Mouse (Mus musculus): ENCODE data around the gene Caap1.

Caap1 gene

DNA sequence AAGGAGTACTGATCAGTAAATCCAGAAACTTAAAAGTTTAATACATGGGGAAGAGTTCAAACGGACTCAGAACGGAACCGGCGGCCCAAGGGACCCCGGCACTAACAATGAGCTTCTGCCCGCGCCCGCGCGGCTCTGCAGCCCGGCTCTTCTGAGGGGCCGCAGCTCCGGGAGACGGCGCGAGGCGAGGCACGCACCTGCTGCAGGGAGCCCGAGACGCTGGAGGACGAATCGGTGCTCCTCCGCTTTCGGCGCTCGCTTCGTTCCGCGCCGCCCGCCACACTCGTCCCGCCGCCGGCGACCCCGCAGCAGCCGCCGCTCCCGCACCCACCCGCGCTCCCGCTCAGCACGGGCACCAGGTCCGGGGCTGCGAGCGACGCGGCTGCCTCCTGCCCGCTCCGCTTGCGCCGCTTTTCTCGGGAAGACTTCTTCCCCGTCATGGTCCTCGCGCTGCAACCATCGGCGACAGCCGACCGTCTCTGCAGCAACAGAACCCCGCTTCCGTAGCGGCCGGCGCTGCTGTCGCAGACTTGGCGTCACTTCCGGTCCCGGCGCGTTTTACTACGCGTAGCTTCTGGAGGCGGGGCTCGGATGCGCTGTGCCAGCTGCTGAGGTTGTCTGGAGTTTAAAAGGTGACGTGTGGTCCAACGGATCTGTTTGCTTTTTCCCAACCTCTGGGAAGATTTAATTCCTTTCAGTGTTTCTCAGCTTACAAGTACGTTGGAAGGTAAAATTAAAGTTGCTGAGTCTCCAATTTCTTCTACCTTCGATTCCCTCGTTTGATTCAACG is at the start of gene Caap1, which contains the start of gene Gm10306:
Caap1 (minus strand) TSS at position 532 of the 790 bp plus-strand sequence.
Gm10306 (plus strand) TSS at position 282 of the 790 bp plus-strand sequence.
- peak; percentile 97 for ATAC-seq (ENCODE audit: low TSS enrichment)

DNA sequence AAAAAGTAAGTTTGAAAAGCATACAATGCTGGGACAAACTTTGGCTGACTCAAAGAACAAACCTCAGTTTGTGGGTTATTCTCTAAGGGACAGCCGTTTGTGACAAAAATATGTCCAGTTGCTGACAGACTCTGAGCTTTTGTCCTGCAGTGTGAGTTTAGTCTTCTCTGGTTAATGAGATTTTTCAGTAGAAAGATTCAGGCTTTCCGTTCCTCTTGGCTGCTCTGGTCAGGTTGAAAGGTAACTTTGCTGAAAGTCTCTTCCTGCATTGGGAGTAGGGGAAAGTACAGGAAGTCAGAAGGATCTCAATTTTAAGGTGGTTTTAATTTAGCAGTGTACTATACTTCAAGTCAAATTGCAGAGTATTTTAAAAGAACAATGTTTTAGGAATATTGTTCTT is 49.0 kb upstream of the Caap1 start:
- no peak for ATAC-seq (ENCODE audit: low TSS enrichment)

DNA sequence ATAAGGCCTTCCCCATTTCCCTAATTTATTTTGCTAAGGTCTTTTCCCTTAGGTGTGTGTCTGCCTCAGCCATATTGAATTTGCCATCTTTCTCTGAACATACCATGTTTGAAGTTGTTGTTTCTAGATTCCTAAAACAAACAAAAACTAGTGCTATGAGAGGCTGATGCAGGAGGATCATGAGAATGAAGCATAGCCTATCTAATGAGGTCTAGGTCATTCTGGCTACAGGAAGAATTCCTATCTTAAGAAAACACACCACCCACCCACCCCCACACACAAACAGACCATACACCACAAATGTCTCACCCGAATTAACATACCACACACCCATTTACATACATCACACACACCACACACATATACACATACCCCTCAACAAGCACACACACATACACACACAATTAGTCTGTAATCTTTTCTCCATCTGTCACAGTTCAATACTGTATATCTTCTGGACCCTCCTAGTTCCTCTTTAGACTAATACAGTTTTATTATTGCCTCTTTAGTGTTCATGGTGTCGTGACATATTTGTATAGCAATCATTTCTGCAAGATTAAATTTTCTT is 47.9 kb upstream of the Caap1 start:
- no peak for ATAC-seq (ENCODE audit: low TSS enrichment)

DNA sequence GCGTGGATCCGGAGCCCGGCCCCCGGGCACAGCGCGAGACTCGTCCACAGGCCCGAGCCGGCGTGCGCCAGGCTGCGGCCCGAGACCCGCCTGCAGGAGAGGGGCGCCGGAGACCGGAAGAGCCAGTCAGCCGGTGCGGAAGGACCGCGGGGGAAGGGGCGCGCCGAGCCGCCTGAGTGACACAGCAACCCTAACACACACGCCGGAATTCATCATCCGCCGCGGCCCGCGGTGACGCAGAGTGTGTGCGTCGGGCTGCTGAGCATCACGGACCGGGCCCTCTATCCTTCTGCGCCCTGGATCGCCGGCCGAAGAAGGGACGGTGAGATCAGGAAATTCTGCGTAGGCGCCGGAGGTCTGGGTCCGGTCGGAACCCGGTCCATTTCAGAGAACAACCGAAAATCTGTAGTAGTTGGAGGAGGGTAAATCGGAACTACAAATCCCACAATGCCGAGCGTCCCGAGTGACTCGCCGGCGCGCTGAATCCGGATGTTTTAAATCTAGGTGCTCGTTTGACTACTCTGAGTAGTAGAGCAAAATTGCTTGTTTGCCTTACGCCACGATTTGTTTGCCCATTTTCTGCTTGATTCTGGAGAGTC is 46.5 kb upstream of the Caap1 start, which contains the start of gene Plaa:
Plaa (minus strand) TSS at position 214 of the 599 bp plus-strand sequence.
- peak; percentile 99 for ATAC-seq (ENCODE audit: low TSS enrichment)

DNA sequence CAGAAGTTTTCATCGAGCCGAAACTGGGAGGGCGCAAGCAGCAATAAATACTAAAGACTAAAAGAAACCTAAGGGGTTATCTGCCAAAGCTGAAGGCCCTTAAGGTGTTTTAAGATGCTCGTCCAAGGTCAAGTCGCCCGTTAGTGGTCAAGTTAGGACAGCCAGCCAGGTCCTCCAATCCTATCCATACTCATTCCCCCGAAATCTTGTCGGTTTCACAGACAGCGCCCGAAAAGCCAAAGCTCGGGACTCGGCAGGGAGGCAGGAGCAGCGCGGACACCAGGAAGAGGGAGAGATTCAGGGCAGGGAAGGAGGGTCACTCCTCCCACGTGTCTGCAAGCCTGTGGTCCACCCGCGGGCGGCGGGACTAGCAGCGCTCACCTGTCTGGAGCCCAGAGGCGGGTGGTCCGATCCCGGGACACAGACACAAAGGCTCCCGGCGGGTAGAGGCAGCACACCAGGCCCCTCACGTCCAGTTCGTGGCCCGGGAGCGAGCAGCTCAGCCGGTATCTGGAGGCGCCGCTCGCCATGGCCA is 46.0 kb upstream of the Caap1 start:
- ATAC-seq (ENCODE audit: low TSS enrichment) = peak; percentile 62; the same call in 1 of the 2 replicates

DNA sequence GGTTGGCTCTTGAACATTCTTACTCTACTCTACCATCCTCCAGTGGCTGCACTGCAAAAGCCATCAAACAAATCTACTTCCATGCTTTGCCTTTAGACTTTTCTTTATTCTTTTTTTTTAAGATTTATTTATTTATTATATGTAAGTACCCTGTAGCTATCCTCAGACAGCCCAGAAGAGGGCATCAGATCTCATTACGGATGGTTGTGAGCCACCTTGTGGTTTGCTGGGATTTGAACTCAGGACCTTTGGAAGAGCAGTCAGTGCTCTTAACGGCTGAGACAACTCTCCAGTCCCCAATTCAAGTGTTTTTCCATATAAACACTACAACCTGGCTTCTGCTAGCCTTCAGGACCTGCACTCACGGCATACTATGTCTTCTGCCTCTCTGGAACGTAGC is 44.8 kb upstream of the Caap1 start:
- no peak for ATAC-seq (ENCODE audit: low TSS enrichment)

DNA sequence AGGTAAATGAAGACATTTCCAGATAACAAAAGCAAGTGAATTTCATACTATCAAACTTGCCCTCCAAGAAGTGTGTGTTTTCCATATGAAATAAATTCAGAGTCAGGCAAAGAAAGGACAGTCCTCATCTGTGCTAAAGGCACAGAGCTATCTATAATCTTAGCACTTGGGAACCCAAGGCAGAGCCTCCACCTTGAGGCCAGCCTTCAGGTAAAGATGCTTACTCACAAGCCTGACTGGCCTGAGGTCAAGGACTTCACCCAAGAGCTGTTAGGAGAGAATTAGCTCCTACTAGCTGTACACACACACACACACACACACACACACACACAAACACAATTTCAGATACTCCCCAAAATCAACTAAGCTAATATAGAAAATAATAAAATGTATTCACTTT is 36.1 kb upstream of the Caap1 start:
- ATAC-seq (ENCODE audit: low TSS enrichment) = no peak

DNA sequence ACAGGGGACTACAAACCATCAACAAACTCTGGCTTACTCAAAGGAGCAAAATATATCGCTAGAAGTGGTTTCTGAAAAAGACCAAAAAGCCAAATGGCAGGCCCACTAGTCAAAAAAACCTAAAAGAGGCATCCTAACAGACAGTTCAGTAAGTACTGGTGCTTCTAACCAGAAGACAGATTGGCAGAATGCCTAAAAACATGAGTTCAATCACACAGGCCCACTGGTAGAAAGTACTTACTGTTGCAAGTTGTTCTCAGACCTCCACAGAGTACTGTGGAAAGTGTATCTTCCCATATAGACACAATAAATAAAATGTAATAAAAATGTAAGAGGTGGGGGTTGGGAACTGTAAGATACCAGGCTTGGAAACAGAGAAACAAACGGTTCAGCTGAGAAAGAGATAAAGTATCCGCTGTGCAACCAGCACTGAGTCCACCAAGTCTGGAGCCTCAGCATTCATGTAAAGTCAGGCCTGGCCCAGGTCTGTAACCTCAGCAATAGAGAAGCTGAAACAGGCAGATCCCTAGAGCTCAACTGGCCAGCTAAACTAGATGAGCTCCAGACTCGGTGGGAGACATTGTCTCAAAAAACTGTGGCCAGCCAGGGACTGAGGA is 35.3 kb upstream of the Caap1 start:
- no peak for ATAC-seq (ENCODE audit: low TSS enrichment)

DNA sequence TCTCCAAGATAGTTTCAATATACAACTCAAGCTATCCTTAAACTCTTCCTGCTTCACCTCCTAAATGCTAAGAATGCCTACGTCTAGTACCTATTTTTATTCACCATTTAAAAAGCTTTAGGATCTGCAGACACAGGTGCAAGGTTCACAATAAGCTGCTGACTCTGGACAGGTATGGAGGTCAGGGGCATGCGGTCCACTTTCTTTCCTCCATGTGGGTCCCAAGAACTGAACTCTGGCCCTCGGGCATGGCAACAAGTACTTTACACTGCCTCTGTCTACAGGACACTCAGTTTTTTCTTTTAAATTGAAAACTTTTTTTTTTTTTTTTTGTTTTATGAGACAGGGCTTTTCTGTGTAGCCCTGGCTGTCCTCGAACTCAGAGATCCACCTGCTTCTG is 16.1 kb upstream of the Caap1 start:
- no peak for ATAC-seq (ENCODE audit: low TSS enrichment)

DNA sequence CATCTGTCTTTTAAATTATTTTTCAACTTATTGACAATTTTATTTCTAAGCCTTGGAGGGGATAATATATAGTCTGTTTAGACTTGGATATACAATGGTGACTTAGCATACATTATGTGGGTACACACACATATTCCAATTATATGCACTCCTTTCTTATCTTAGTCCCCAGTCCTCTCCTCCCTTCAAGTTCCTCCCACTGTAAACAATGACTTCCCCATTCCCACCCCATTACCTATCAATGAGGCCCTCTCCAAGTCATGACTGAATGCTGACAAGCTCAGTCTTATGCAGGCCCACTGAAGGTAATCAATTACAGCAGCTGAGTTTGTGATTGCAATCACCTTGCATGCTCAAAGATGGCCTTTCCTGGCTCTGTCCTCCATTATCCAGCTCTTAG is 7.7 kb upstream of the Caap1 start:
- ATAC-seq (ENCODE audit: low TSS enrichment) = no peak

DNA sequence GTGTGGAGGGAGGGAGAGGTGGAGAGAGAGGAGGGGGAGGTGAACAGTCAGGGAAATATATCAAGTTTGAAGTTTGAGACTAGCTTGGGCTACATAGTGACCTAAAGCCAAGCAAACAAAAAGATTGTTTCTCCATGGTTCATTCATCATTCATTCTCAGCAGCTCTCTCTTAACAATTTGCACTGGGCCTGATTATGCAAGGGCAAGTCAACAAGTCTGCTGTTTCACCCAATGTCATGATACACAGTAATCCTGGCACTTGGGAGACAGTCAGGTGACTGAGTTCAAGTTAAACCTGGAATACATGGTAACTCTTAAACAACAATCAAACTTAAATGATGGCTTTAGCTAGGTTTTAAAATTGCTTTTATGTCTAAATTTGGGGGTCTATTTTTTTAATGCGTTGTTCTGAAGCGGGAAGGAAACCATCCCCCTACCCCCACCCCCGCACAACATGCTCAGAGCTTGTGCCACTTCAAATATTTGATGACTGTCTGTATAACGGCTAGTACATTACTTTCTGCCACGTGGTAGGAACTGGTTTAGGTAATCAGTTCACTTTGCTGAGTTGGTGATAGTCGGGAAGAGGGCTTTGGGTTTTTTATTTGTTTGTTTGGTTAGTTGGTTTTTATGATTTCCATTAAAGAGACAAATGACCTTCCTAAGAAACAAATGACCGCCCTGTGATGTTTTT is 5.5 kb upstream of the Caap1 start:
- no peak for ATAC-seq (ENCODE audit: low TSS enrichment)

DNA sequence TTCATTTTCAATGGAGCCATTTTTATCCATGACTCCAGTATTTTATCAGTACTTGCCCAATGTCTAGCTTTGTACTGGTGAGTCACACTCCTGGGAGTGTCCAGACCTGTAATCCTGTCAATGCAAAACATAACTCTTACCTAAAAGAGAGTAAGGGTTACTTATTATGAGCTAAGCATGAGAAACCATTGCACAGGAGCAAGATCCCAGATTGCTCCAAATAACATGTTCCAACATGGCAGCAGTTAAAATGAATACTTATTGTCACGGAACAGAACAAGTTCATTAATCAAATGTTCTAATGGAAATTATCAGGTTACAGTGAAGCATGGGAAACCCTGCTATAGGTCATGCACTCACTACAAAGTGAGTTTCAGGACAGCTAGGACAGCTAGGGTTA is 3.7 kb upstream of the Caap1 start:
- ATAC-seq (ENCODE audit: low TSS enrichment) = no peak

DNA sequence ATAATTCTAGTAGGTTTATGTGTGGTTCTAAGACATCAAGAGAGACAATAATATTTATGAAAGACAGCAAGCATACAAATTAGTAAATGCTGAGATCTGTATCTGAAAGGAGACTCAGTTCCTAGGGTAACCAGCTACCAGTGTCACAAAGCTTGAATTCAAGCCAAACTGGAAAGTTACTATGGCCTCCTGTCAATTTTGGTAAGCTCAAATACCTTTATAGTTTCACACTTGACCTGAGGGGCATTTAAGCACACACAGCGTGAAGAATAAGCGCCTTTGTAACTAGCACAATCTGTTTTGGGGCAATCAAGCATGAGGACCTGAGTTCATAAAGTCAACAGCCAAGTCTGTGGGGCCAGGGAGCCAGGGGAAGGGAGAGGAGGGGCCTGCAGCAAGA is 2.7 kb upstream of the Caap1 start:
- no peak for ATAC-seq (ENCODE audit: low TSS enrichment)

DNA sequence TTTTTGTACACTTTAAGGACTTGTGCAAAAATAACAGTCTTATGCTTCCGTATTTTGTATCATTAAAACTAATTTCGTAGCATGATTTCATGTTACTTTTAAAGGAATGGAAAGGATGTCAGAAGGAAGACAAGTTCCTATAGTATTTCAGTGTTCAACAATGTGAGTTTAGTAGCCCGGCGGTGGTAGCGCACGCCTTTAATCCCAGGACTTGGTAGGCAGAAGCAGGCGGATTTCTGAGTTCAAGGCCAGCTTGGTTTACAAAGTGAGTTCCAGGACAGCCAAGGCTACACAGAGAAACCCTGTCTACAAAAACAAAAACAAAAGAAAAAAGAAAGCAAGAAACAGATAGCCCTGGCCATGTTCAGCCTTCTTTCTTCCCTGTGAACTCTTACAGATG is 549 bp upstream of the Caap1 start:
- ATAC-seq (ENCODE audit: low TSS enrichment) = no peak

DNA sequence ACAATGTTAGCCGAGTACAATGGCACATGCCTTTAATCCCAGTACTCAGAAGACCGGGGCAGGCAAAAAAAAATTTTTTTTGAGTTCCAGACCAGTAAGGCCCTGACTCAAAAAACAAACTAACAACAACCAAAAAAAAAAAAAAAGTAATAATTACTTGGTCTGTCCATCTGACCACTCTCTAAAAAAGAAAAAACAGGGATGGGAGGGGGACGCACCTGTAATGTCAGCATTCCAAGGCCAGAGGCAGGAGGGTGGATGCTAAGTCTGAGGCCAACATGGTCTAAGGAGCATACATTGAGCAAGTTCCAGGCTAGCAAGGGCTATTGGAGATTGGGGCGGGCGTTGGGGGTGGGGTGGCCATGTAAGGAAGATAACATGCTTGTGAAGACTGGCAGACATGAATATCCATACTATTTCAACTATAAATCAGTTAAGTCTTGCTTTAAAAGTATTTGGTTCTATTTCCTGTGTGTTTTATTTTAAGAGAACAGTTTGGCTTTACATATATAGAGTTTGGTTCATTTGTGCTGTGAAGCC is 1.6 kb downstream of the Caap1 start:
- no peak for ATAC-seq (ENCODE audit: low TSS enrichment)

DNA sequence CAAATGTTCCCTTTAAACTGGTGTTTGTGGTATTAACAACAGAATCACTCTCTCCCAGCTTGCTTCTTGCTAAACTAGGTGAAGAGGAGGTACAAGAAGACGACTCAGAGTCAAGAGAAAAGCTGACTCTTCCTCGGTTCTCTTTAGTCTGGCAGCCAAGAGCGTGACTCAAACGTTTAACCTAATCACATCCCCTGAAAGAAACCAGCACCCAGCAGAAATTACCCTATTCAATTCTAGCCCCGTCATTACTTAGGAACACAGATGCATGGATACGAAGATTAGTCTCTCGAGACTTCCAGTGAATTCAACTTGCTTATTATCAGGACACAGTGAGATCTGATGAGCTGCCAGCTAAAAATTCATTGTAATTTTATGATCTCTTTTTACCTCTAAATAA is 12.3 kb downstream of the Caap1 start:
- ATAC-seq (ENCODE audit: low TSS enrichment) = 0 out of 2 replicates have a peak, but pooled peaks have one; percentile 13

DNA sequence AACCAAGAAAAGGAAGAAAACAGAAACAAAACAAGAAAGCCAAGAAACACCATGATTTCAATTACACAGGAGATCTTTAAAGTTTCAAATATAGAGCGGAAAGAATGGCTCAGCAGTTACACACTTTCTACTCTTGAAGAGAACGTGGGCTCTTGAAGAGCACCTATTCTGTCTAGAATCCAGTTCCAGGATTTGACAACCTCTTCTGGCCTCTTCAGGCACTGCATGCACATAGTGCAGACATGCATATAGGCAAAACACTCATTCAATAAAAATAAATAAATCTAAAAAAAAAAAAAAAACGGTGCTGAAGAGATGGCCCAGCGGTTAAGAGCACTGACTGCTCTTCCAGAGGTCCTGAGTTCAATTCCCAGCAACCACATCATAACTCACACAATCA is 13.6 kb downstream of the Caap1 start:
- ATAC-seq (ENCODE audit: low TSS enrichment) = no peak

DNA sequence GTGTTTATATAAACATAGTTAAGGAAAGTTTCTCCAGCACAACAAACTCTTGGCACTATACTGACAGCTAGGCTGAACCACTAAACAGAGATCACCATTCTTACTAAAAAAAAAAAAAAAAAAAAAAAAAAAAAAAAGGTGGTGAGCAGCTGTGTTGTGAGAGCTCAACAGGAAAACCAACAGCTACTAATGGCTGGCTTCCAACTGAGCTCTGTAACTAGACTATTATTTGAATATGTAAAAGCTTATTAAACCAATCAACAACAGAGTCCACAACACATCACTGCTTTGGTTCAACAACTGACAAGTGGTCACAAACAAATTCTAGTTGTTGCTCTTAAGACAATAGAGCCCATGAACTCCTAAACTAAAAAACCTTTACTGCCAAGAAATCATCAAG is 23.4 kb downstream of the Caap1 start:
- no peak for ATAC-seq (ENCODE audit: low TSS enrichment)

DNA sequence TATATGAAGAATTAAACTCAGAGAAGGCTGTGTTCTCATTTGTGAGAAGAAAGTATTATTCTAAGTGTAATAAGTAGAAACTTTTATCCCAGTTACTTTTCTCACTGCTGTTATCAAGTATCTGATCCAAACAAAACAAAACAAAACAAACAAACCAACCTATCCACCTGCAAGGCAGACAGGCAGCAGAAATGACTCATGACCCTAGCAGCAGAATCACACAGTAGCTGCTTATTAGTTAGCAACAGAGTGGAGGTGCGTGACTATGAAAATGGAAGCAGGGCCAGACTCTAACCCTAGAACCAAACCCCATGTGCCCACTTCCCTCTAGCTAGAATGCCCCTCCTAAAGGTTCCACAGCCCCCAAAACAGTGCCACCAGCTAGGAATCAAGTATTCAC is 27.1 kb downstream of the Caap1 start:
- no peak for ATAC-seq (ENCODE audit: low TSS enrichment)

DNA sequence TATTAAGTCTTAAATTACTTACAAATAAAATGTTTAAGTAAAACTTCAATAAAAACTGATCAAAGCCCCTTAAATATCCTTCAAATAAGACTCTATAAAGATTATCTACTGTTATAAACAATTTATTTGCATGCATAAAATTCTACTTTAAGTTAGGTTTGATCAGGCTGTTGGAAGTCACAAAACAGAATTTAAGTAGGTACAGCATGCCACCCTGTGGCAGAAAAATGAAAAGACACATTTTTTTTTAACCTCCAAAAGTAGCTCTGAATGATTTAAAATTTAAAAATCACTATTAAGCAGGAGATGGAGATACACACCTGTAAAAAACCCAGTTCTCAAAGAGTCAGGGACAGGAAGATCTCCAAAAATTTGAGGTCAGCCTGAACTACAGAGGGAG is 33.3 kb downstream of the Caap1 start:
- no peak for ATAC-seq (ENCODE audit: low TSS enrichment)

DNA sequence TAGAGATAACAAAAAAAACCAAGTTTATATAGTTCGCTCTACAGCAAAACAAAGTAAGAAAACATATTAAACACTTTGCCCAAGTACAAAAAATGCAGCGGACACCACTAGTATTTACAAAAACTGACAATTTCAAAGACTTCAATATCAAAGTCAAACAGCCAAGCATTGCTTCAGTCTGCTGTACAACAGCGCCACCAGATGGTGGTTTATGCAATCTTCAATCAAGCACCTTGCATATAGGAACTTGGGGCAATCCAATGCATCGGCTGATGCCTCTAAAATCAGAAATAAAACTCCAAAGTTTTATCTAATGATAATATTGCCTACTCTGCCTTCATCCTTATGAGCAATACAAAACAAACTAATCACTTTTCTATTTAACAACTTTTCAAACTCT is 39.0 kb downstream of the Caap1 start:
- peak; percentile 80 for ATAC-seq (ENCODE audit: low TSS enrichment)

All from frontal cortex, adult (tissue).